In the genomic region with DNA sequence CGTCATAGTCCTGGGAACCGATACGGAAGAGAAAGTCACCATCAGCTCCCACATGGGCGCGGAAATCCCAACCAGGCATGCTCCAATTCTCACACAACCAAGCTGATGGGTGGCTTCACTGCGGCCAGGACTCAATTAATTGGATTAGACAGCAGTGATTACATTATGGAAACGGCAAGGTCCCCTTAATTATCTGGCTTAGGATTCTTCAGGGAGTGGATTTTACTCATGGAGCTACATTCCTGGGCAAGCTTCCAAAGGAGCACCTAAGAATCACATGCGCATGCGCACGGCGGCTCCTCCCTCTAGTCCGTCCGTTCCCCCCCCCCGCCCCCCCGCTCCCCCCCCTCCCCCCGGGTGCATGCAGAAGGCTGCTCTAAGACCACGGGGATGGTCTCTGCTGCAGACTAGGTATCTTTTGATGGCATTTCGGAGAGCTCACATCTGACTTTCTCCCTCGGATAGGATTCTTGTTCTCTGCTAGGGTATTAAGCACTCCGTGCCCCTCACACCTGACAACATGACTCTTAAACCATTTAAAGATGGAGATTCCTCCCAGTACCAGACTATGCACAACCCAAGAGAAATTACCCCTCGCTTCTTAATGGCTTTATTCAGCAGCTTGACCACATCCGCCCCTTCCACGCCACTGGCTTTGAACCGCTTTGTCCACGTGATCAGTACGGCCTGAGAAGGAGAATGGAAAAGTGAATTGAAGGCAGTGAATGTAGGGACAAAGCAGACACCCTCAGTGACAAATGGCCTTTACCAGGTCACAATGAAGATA, we compare ENCODE assay signal across 13 mouse cellular contexts. TPM values are rescaled to one million over a fixed set of nuclear protein-coding genes. Genes with fewer than 3 reads are reported as not detected.
A peak's percentile ranks its signal among the peaks of the same experiment; 100 is the strongest.
DNase-seq lines count a peak whose midpoint lies in the region; ATAC-seq and TF ChIP-seq lines count a peak whose summit lies in the region.
"Had no signal": no experiment of that assay in that cellular context is flagged by ENCODE, and none has a peak within 500 bp of the region (broad histone marks: within the 10 kb centered on the region; RNA-seq: fewer than 3 reads in every experiment).

No protein-coding gene starts in this region.

- no peaks in the 10 kb centered on the region for H3K4me1 ChIP-seq in forebrain, embryonic 14.5 days (ENCODE audit: control insufficient read depth, insufficient read depth, low read length)
- H3K4me1 ChIP-seq in forebrain, embryonic 13.5 days, result no peaks in the 10 kb centered on the region
- peaks cover 2% of the 10 kb centered on the region for H3K4me1 ChIP-seq in ES-Bruce4 (ENCODE audit: control insufficient read depth, insufficient read depth, low read length)
- H3K4me1 ChIP-seq in neural tube, embryonic 12.5 days, result no peaks in the 10 kb centered on the region
- H3K4me1 ChIP-seq in heart, embryonic 11.5 days (ENCODE audit: control insufficient read depth, insufficient read depth, low read length), result peaks cover 5% of the 10 kb centered on the region; the same call in 1 of the 2 replicates

- no peaks in the 10 kb centered on the region for H3K9me3 ChIP-seq in forebrain, embryonic 14.5 days (replicated peaks; ENCODE audit: control insufficient read depth, low read length)
- no peaks in the 10 kb centered on the region for H3K9me3 ChIP-seq in forebrain, embryonic 13.5 days (replicated peaks)
- no peaks in the 10 kb centered on the region for H3K9me3 ChIP-seq in ES-Bruce4 (replicated peaks; ENCODE audit: control insufficient read depth, insufficient read depth, low read length, poor library complexity, severe bottlenecking)
- H3K9me3 ChIP-seq in neural tube, embryonic 12.5 days, result no peaks in the 10 kb centered on the region
- H3K9me3 ChIP-seq in heart, embryonic 11.5 days (replicated peaks; ENCODE audit: control insufficient read depth, low read length), result no peaks in the 10 kb centered on the region
- H3K9me3 ChIP-seq: limb, embryonic 12.5 days had no signal

- no peak for TF ChIP-seq CTCF in ES-Bruce4 (IDR thresholded peaks at IDR 0.05; ENCODE audit: low read depth, low read length)

- no peak for ATAC-seq in forebrain, embryonic 14.5 days
- ATAC-seq in forebrain, embryonic 13.5 days, result no peak
- ATAC-seq in neural tube, embryonic 12.5 days (ENCODE audit: low FRiP score, low read depth), result no peak
- ATAC-seq in heart, embryonic 11.5 days (replicated peaks; ENCODE audit: insufficient number of reproducible peaks, low FRiP score, low TSS enrichment), result no peak
- ATAC-seq: activated CD4-positive, CD25-positive, alpha-beta regulatory T cell, adult 4 months had no signal

- H3K27me3 ChIP-seq in forebrain, embryonic 14.5 days (replicated peaks; ENCODE audit: control insufficient read depth, insufficient read depth, low read length), result no peaks in the 10 kb centered on the region
- no peaks in the 10 kb centered on the region for H3K27me3 ChIP-seq in forebrain, embryonic 13.5 days
- no peaks in the 10 kb centered on the region for H3K27me3 ChIP-seq in ES-Bruce4 (ENCODE audit: control insufficient read depth, insufficient read depth, low read length, poor library complexity, severe bottlenecking)
- no peaks in the 10 kb centered on the region for H3K27me3 ChIP-seq in neural tube, embryonic 12.5 days (replicated peaks)
- no peaks in the 10 kb centered on the region for H3K27me3 ChIP-seq in heart, embryonic 11.5 days (ENCODE audit: control insufficient read depth, insufficient read depth, low read length)
- H3K27me3 ChIP-seq: limb, embryonic 12.5 days had no signal

- no peak overlapping the region for H3K4me3 ChIP-seq in forebrain, embryonic 14.5 days (ENCODE audit: low read depth, low read length)
- H3K4me3 ChIP-seq in forebrain, embryonic 13.5 days, result no peak overlapping the region
- H3K4me3 ChIP-seq in ES-Bruce4 (ENCODE audit: low read depth, low read length), result 0 out of 2 replicates have a peak overlapping the region, but pooled peaks have one; percentile 1
- no peak overlapping the region for H3K4me3 ChIP-seq in neural tube, embryonic 12.5 days
- H3K4me3 ChIP-seq in heart, embryonic 11.5 days (ENCODE audit: low read depth, low read length), result no peak overlapping the region
- H3K4me3 ChIP-seq: limb, embryonic 12.5 days had no signal

- peak; percentile 76 for DNase-seq in forebrain, embryonic 14.5 days (ENCODE audit: low spot score)
- peak; percentile 77 for DNase-seq in ZHBTc4 (ENCODE audit: low read depth, low spot score)
- no peak for DNase-seq in adrenal gland, postnatal 4 days (ENCODE audit: low spot score in 2 of 2)
- no peak for DNase-seq in frontal cortex, postnatal 14 days (ENCODE audit: low spot score in 2 of 2)
- DNase-seq: right cerebral cortex, adult 18-20 months had no signal

- H3K27ac ChIP-seq in forebrain, embryonic 14.5 days (ENCODE audit: low read depth, low read length), result no peak overlapping the region
- no peak overlapping the region for H3K27ac ChIP-seq in forebrain, embryonic 13.5 days
- H3K27ac ChIP-seq in ES-Bruce4 (ENCODE audit: insufficient read depth, low read length), result no peak overlapping the region
- no peak overlapping the region for H3K27ac ChIP-seq in neural tube, embryonic 12.5 days
- no peak overlapping the region for H3K27ac ChIP-seq in heart, embryonic 11.5 days (ENCODE audit: low read depth, low read length)
- H3K27ac ChIP-seq: limb, embryonic 12.5 days had no signal

- 0 out of 2 replicates have a peak, but pooled peaks cover 12% of the 10 kb centered on the region for H3K36me3 ChIP-seq in forebrain, embryonic 14.5 days (ENCODE audit: control insufficient read depth, insufficient read depth, low read length)
- H3K36me3 ChIP-seq in forebrain, embryonic 13.5 days (ENCODE audit: poor library complexity, severe bottlenecking), result peaks cover 17% of the 10 kb centered on the region; the same call in 1 of the 2 replicates
- H3K36me3 ChIP-seq in ES-Bruce4 (ENCODE audit: control insufficient read depth, insufficient read depth, low read length, poor library complexity, severe bottlenecking), result no peaks in the 10 kb centered on the region
- H3K36me3 ChIP-seq in neural tube, embryonic 12.5 days, result peaks cover 13% of the 10 kb centered on the region; the same call in 1 of the 2 replicates
- peaks cover 34% of the 10 kb centered on the region for H3K36me3 ChIP-seq in heart, embryonic 11.5 days (ENCODE audit: control insufficient read depth, insufficient read depth, low read length)

- no peak for TF ChIP-seq EP300 in ES-Bruce4 (IDR thresholded peaks at IDR 0.05; ENCODE audit: insufficient read depth, low read depth, low read length)

- no peak overlapping the region for H3K4me2 ChIP-seq in forebrain, embryonic 14.5 days (ENCODE audit: low read length)
- H3K4me2 ChIP-seq in forebrain, embryonic 13.5 days, result no peak overlapping the region
- peak overlapping the region; percentile 39 for H3K4me2 ChIP-seq in neural tube, embryonic 12.5 days (replicated peaks)
- no peak overlapping the region for H3K4me2 ChIP-seq in heart, embryonic 11.5 days
- H3K4me2 ChIP-seq: limb, embryonic 12.5 days had no signal

- no peak overlapping the region for H3K9ac ChIP-seq in forebrain, embryonic 14.5 days (ENCODE audit: low read length)
- H3K9ac ChIP-seq in forebrain, embryonic 13.5 days, result no peak overlapping the region
- no peak overlapping the region for H3K9ac ChIP-seq in ES-Bruce4 (ENCODE audit: low read depth, poor library complexity, severe bottlenecking)
- H3K9ac ChIP-seq in neural tube, embryonic 12.5 days, result no peak overlapping the region
- no peak overlapping the region for H3K9ac ChIP-seq in heart, embryonic 11.5 days (ENCODE audit: low read depth, low read length)
- H3K9ac ChIP-seq: limb, embryonic 12.5 days had no signal

- TF ChIP-seq POLR2A in ES-Bruce4 (IDR thresholded peaks at IDR 0.05; ENCODE audit: insufficient read depth, low read length), result no peak

- WGBS in forebrain, embryonic 14.5 days, result 46% methylated on average over 22 of the region's 26 CpGs
- 50% methylated on average over 20 of the region's 26 CpGs for WGBS in forebrain, embryonic 13.5 days
- WGBS in neural tube, embryonic 12.5 days, result 55% methylated on average over 22 of the region's 26 CpGs
- 74% methylated on average over 23 of the region's 26 CpGs for WGBS in heart, embryonic 11.5 days (ENCODE audit: insufficient replicate concordance)

RNA-seq across cellular contexts. Expression of gene Tacr2, which starts 44.0 kb away (rescaled TPM):
- polyA plus RNA-seq in forebrain, embryonic 14.5 days (2014; fragmentation: Nextera tagmentation; extraction: Ambion mirVana), result not detected in 2 replicates
- not detected in 2 replicates for polyA plus RNA-seq in forebrain, embryonic 13.5 days (2015; fragmentation: Nextera tagmentation; extraction: Ambion mirVana)
- polyA plus RNA-seq in ES-Bruce4 (2011; ENCODE audit: insufficient read depth, insufficient read length, low read depth, missing spikeins), result not detected in 2 replicates
- polyA plus RNA-seq in neural tube, embryonic 12.5 days (2016; fragmentation: Nextera tagmentation; extraction: Ambion mirVana), result not detected in 2 replicates
- 10 to 100 TPM; 18.6 to 18.7 TPM for total RNA-seq in adrenal gland, postnatal 4 days (2021)
- polyA plus RNA-seq in heart, embryonic 11.5 days (2014; fragmentation: Nextera tagmentation; extraction: Ambion mirVana), result not detected in 2 replicates
- total RNA-seq: monocyte, adult 5-6 weeks had no signal
- polyA plus RNA-seq: activated CD4-positive, CD25-positive, alpha-beta regulatory T cell, adult 4 months; embryonic facial prominence, embryonic 11.5 days; limb, embryonic 12.5 days had no signal

Comparison
In these comparisons a context has a peak if more than half of its experiments do, and no peak if none do; other contexts are left out.
1. DNase-seq: peak in forebrain, embryonic 14.5 days (single experiment) and ZHBTc4 (single experiment); none in adrenal gland, postnatal 4 days (0 of 2) and frontal cortex, postnatal 14 days (0 of 2).